ENCODE assay signal across 13 mouse cellular contexts in genomic region chr10:37637001-37637562, GRCm38 (mm10).
DNase-seq lines count a peak whose midpoint lies in the region; ATAC-seq lines count a peak whose summit lies in the region.
"Had no signal": no experiment of that assay in that cellular context is flagged by ENCODE, and none has a peak within 500 bp of the region (broad histone marks: within the 10 kb centered on the region; RNA-seq: fewer than 3 reads in every experiment).

No protein-coding gene starts in this region.

- H3K4me2 ChIP-seq in hindbrain, embryonic 11.5 days (replicated peaks; ENCODE audit: low read depth, low read length): no peak overlapping the region
- no peak overlapping the region for H3K4me2 ChIP-seq in hindbrain, embryonic 14.5 days (replicated peaks)
- H3K4me2 ChIP-seq in embryonic facial prominence, embryonic 12.5 days (replicated peaks): peak overlapping the region; percentile 32

- no peaks in the 10 kb centered on the region for H3K36me3 ChIP-seq in hindbrain, embryonic 11.5 days (ENCODE audit: control insufficient read depth, insufficient read depth, low read length)
- no peaks in the 10 kb centered on the region for H3K36me3 ChIP-seq in hindbrain, embryonic 14.5 days (replicated peaks; ENCODE audit: control insufficient read depth, insufficient read depth)
- no peaks in the 10 kb centered on the region for H3K36me3 ChIP-seq in embryonic facial prominence, embryonic 12.5 days
- no peaks in the 10 kb centered on the region for H3K36me3 ChIP-seq in limb, embryonic 10.5 days

- no peak overlapping the region for H3K4me3 ChIP-seq in hindbrain, embryonic 11.5 days (ENCODE audit: low read depth, low read length)
- no peak overlapping the region for H3K4me3 ChIP-seq in hindbrain, embryonic 14.5 days (replicated peaks; ENCODE audit: low read length)
- no peak overlapping the region for H3K4me3 ChIP-seq in embryonic facial prominence, embryonic 12.5 days
- peak overlapping the region; percentile 32 for H3K4me3 ChIP-seq in limb, embryonic 10.5 days
- H3K4me3 ChIP-seq: myocyte had no signal

- WGBS in hindbrain, embryonic 11.5 days: 50% methylated on average over 7 of the region's 7 CpGs
- WGBS in hindbrain, embryonic 14.5 days: 53% methylated on average over 7 of the region's 7 CpGs
- 14% methylated on average over 7 of the region's 7 CpGs for WGBS in embryonic facial prominence, embryonic 12.5 days
- WGBS in limb, embryonic 10.5 days: 16% methylated on average over 7 of the region's 7 CpGs

- no peak overlapping the region for H3K27ac ChIP-seq in hindbrain, embryonic 11.5 days (ENCODE audit: low read depth, low read length)
- no peak overlapping the region for H3K27ac ChIP-seq in hindbrain, embryonic 14.5 days
- H3K27ac ChIP-seq in embryonic facial prominence, embryonic 12.5 days: peak overlapping the region; percentile 42
- H3K27ac ChIP-seq in limb, embryonic 10.5 days: peak overlapping the region; percentile 68
- H3K27ac ChIP-seq: kidney, postnatal 0 days; liver, embryonic 14.5 days had no signal

- ATAC-seq in hindbrain, embryonic 11.5 days (ENCODE audit: low FRiP score): no peak
- ATAC-seq in hindbrain, embryonic 14.5 days (ENCODE audit: low FRiP score): no peak
- peak; percentile 74; the same call in 1 of the 2 replicates for ATAC-seq in embryonic facial prominence, embryonic 12.5 days (ENCODE audit: insufficient number of reproducible peaks, insufficient read depth, low FRiP score, low TSS enrichment)
- ATAC-seq in monocyte, adult 5-6 weeks (replicated peaks; ENCODE audit: insufficient number of reproducible peaks, low FRiP score, low TSS enrichment, poor library complexity, severe bottlenecking): no peak

- DNase-seq in hindbrain, embryonic 11.5 days (ENCODE audit: low spot score): peak; percentile 21
- no peak for DNase-seq in hindbrain, embryonic 14.5 days (ENCODE audit: low spot score)
- DNase-seq in cerebellum, postnatal 36 days: peak; percentile 5 to 8
- peak; percentile 78 for DNase-seq in limb, embryonic 10.5 days (ENCODE audit: low spot score)
- no peak for DNase-seq in adrenal gland, postnatal 4 days (ENCODE audit: low spot score in 2 of 2)
- DNase-seq: heart, postnatal 10 days; lung, postnatal 4 days; thymus, postnatal 25 days had no signal

- no peaks in the 10 kb centered on the region for H3K27me3 ChIP-seq in hindbrain, embryonic 11.5 days (ENCODE audit: control insufficient read depth, insufficient read depth, low read length)
- no peaks in the 10 kb centered on the region for H3K27me3 ChIP-seq in hindbrain, embryonic 14.5 days (ENCODE audit: control insufficient read depth, insufficient read depth, low read length)
- H3K27me3 ChIP-seq in embryonic facial prominence, embryonic 12.5 days: no peaks in the 10 kb centered on the region
- no peaks in the 10 kb centered on the region for H3K27me3 ChIP-seq in limb, embryonic 10.5 days (ENCODE audit: low read depth, poor library complexity, severe bottlenecking)

- no peak overlapping the region for H3K9ac ChIP-seq in hindbrain, embryonic 11.5 days (ENCODE audit: low read depth, low read length)
- no peak overlapping the region for H3K9ac ChIP-seq in hindbrain, embryonic 14.5 days
- no peak overlapping the region for H3K9ac ChIP-seq in embryonic facial prominence, embryonic 12.5 days
- H3K9ac ChIP-seq: liver, embryonic 14.5 days had no signal

- H3K4me1 ChIP-seq in hindbrain, embryonic 11.5 days (replicated peaks; ENCODE audit: control insufficient read depth, insufficient read depth, low read length): no peaks in the 10 kb centered on the region
- no peaks in the 10 kb centered on the region for H3K4me1 ChIP-seq in hindbrain, embryonic 14.5 days (replicated peaks; ENCODE audit: control insufficient read depth, insufficient read depth, low read length)
- H3K4me1 ChIP-seq in embryonic facial prominence, embryonic 12.5 days: peaks cover 13% of the 10 kb centered on the region
- peaks cover 22% of the 10 kb centered on the region for H3K4me1 ChIP-seq in limb, embryonic 10.5 days

- H3K9me3 ChIP-seq in hindbrain, embryonic 11.5 days (ENCODE audit: control insufficient read depth, low read length): no peaks in the 10 kb centered on the region
- no peaks in the 10 kb centered on the region for H3K9me3 ChIP-seq in hindbrain, embryonic 14.5 days (ENCODE audit: control insufficient read depth, low read length)
- no peaks in the 10 kb centered on the region for H3K9me3 ChIP-seq in embryonic facial prominence, embryonic 12.5 days
- no peaks in the 10 kb centered on the region for H3K9me3 ChIP-seq in limb, embryonic 10.5 days (replicated peaks)

Comparison
In these comparisons a context has a peak if more than half of its experiments do, and no peak if none do; other contexts are left out.
1. DNase-seq: peak in hindbrain, embryonic 11.5 days (single experiment), cerebellum, postnatal 36 days (2 of 2) and limb, embryonic 10.5 days (single experiment); none in hindbrain, embryonic 14.5 days (single experiment) and adrenal gland, postnatal 4 days (0 of 2).
2. H3K27ac ChIP-seq: peak in embryonic facial prominence, embryonic 12.5 days (single experiment) and limb, embryonic 10.5 days (single experiment); none in hindbrain, embryonic 11.5 days (single experiment) and hindbrain, embryonic 14.5 days (single experiment).